Mouse (Mus musculus) lung, embryonic 16.5 days (tissue): ENCODE results near the gene Slc19a2. TPM values are rescaled to one million over a fixed set of nuclear protein-coding genes. Genes with fewer than 3 reads are reported as not detected.
A peak's percentile ranks its signal among the peaks of the same experiment; 100 is the strongest.
"Not testable (repeated sequence)": the region's sequence is repeated elsewhere in the genome, so short reads cannot be mapped to it uniquely, and the experiment has no call there.

ENCODE experiments used
- ATAC-seq: fragments of 200-750 bp; cut with Nextera tagmentation; 2 replicates; pipeline ENCODE4 v1.8.0; 2017; ENCODE audit warnings: low read depth, mild to moderate bottlenecking, moderate library complexity
- H3K27ac ChIP-seq: fragments of 300-500 bp; sonication (generic); 2 replicates; pipeline ENCODE4 v1.5.1; 2014; ENCODE audit warnings: mild to moderate bottlenecking, control low read depth, low read length
- H3K27me3 ChIP-seq: fragments of 300-500 bp; sonication (generic); 2 replicates; pipeline ENCODE4 v1.6.1; 2014; ENCODE audit warnings: low read depth, low read length, mixed read lengths; ENCODE audit not compliant: control insufficient read depth, insufficient read depth
- H3K36me3 ChIP-seq: fragments of 300-500 bp; sonication (generic); 2 replicates; pipeline ENCODE4 v1.6.1; 2014; ENCODE audit warnings: low read length; ENCODE audit not compliant: control insufficient read depth, insufficient read depth
- H3K4me1 ChIP-seq: fragments of 300-500 bp; sonication (generic); replicated peaks from 2 replicates; pipeline ENCODE4 v1.6.1; 2014; ENCODE audit warnings: low read length, mixed read lengths; ENCODE audit not compliant: control insufficient read depth, insufficient read depth
- H3K4me2 ChIP-seq: fragments of 300-500 bp; sonication (generic); 2 replicates; pipeline ENCODE4 v1.6.1; 2014; ENCODE audit warnings: low read depth, low read length, control low read depth
- H3K4me3 ChIP-seq: fragments of 300-500 bp; sonication (generic); 2 replicates; pipeline ENCODE4 v1.5.1; 2014; ENCODE audit warnings: mild to moderate bottlenecking, low read length, control low read depth
- H3K9ac ChIP-seq: fragments of 300-500 bp; sonication (generic); 2 replicates; pipeline ENCODE4 v1.6.1; 2014; ENCODE audit warnings: low read length, control low read depth
- H3K9me3 ChIP-seq: fragments of 300-500 bp; sonication (generic); 2 replicates; pipeline ENCODE4 v1.6.1; 2016; ENCODE audit warnings: low read length; ENCODE audit not compliant: control insufficient read depth
- WGBS: fragments of 180-500 bp; shearing (Covaris S2); extraction: QIAGEN DNeasy Blood & Tissue Kit; methylation state at CpG from one replicate; pipeline ENCODE4 v1.1.7; 2014; 5-methylcytosine and 5-hydroxymethylcytosine counted together
- polyA plus RNA-seq: library from polyadenylated mRNA; unstranded; fragments of >200 nt; fragmentation: Nextera tagmentation; extraction: Ambion mirVana; gene quantifications from 2 replicates; pipeline ENCODE4 v1.2.1, GENCODE M21; 2015

Slc19a2 gene
- polyA plus RNA-seq, 1 experiment from 2014 or later: 7.2 TPM

DNA sequence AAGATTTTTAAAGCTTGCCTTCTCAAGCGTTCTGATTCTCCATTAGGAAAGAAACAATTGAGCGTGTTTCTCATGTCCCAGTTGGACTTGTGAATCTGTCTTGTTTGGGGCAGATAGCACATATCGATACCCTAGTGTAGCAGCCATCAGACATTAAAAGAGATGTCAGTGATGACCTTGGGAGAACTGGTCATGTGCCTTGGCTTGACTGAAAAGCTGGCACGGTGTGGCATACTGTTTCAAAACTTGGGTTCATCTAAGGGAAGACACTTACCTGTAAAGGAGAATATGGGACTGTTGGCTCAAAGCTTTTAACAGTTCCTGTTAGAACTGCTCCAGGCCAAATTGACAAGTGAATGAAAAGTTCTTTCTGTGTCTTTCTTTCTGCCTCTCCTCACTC, 28.6 kb upstream of the Slc19a2 start:
- Histone ChIP-seq H3K4me1 (peaks cover 9% of the 10 kb centered on the region; the same call in 1 of the 2 replicates), H3K9me3 (no peaks in the 10 kb centered on the region), H3K4me2 (no peak overlapping the region), H3K36me3 (no peaks in the 10 kb centered on the region), H3K4me3 (no peak overlapping the region), H3K9ac (no peak overlapping the region), H3K27ac (no peak overlapping the region), H3K27me3 (no peaks in the 10 kb centered on the region; the same call in 1 of the 2 replicates)
- no peak for ATAC-seq
- WGBS: 80% methylated on average over 4 of the region's 4 CpGs

DNA sequence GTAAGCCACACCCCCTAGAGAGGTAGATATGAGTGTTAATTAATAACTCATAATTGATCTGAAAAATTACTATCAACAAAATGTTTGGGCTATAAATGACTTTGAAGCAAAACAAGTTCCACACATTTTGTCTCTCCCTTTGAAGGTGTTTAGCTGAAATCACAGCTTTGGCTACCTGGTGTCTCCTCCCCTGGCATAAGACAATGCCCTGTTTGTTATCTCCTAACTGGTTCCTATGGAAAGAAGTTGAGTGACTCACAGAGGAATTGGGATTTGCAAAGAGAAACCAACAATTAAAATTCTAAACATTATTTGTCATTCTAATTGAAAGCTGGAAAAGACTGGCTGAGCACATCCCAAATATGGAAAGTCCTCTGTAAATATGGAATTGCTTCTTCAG, 25.8 kb upstream of the Slc19a2 start:
- Histone ChIP-seq H3K27me3 (no peaks in the 10 kb centered on the region; the same call in 1 of the 2 replicates), H3K4me3 (no peak overlapping the region), H3K9ac (no peak overlapping the region), H3K27ac (no peak overlapping the region), H3K9me3 (no peaks in the 10 kb centered on the region), H3K36me3 (no peaks in the 10 kb centered on the region), H3K4me1 (peaks cover 3% of the 10 kb centered on the region; the same call in 1 of the 2 replicates), H3K4me2 (no peak overlapping the region)
- ATAC-seq: no peak

DNA sequence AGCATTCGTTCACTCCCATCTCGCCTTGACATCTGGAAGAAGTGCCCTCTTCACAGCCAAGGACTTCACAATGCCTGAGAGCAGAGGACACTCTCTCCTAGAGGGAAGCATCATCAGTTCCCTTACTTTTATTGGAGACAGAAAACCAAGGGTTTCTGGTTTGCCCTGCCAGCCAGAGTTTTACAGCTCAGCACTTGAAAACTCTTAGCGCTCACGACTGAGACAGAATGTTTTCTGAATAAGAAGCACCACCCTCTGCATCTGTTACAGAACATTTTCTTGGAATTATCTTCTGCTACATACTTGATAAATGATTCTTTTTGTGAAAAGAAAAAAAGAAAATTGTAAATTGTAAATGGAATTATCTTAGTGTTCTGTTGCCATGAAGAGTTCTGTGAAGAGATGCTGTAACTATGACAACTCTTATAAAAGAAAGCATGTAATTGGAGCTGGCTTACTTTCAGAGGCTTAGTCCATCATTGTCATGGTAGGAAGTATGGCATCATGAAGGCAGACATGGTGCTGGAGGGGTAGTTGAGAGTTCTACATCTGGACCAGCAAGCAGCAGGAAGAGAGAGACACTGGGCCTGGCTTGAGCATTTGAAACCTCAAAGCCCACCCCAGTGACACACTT, 16.8 kb upstream of the Slc19a2 start:
- not testable (repeated sequence) for H3K4me1 ChIP-seq, ATAC-seq, H3K27me3 ChIP-seq, H3K4me3 ChIP-seq, H3K9ac ChIP-seq, H3K36me3 ChIP-seq, H3K4me2 ChIP-seq, H3K27ac ChIP-seq, H3K9me3 ChIP-seq
- WGBS: 83% methylated on average over 2 of the region's 4 CpGs

DNA sequence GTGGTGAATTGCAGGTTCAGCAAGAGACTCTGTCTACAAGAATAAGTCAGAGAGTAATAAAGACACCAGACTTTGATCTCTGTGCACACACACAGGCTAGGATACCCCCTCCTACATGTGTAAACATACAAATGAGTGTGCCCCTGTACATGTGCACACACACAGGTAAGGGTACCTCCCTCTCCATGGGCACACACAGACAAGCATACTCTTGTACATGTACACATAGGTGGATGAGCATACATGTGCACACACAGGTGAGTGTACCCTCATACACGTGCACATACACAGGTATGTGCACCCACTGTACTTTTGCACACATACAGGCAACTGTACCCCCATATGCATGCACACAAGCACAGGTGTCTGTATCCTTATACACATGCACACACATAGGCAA, 15.4 kb upstream of the Slc19a2 start:
- H3K9me3 ChIP-seq: no peaks in the 10 kb centered on the region
- no peak overlapping the region for H3K9ac ChIP-seq
- H3K27me3 ChIP-seq: no peaks in the 10 kb centered on the region
- 73% methylated on average over 1 of the region's 1 CpGs for WGBS
- H3K36me3 ChIP-seq: no peaks in the 10 kb centered on the region
- no peak overlapping the region for H3K4me2 ChIP-seq
- no peak for ATAC-seq
- no peaks in the 10 kb centered on the region for H3K4me1 ChIP-seq
- no peak overlapping the region for H3K27ac ChIP-seq
- no peak overlapping the region for H3K4me3 ChIP-seq

DNA sequence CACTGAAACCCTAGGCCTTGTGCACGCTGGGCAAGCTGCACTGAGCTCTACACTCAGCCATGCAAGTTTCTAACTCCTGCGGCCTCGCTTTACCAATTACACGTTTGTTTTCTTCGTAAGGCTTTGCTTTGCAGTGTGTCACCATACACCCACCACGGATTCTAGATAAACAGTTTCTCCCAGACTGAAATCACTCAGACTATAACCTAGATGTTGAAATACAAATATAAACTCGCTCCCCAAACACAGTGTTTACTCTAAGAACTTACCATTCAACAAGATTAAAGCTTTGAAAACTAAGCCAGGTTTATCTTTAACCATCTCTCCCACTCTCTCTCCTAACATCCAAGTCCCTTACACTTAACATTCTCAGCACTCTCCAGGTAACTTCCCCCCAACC, 13.8 kb upstream of the Slc19a2 start:
- Histone ChIP-seq H3K9me3 (no peaks in the 10 kb centered on the region), H3K4me3 (no peak overlapping the region), H3K9ac (no peak overlapping the region), H3K4me2 (no peak overlapping the region), H3K36me3 (no peaks in the 10 kb centered on the region), H3K27me3 (no peaks in the 10 kb centered on the region), H3K4me1 (no peaks in the 10 kb centered on the region), H3K27ac (no peak overlapping the region)
- ATAC-seq: no peak
- 27% methylated on average over 7 of the region's 7 CpGs for WGBS

DNA sequence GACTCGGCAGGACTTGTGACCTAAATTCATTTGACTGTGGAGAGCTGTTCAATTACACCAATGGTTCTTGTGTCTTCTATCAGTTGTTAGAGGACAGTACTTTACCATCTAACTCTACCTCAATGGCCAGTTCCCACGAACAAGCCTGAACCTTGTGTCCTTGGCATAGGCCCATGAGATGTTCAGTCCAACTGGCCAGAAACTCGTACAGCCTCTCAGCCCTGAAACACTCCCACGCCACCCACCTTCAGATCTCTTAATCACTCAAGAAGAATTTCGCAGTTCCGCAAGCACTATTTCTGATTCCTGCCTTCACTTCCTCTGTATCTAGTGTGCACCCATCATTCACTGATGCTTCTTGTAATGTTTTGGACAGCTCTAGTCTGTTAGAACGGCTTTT, 12.8 kb upstream of the Slc19a2 start:
- Histone ChIP-seq H3K27ac (no peak overlapping the region), H3K36me3 (no peaks in the 10 kb centered on the region), H3K4me1 (no peaks in the 10 kb centered on the region), H3K4me3 (no peak overlapping the region), H3K4me2 (no peak overlapping the region), H3K9ac (no peak overlapping the region), H3K9me3 (no peaks in the 10 kb centered on the region), H3K27me3 (no peaks in the 10 kb centered on the region)
- no peak for ATAC-seq
- 56% methylated on average over 7 of the region's 7 CpGs for WGBS

DNA sequence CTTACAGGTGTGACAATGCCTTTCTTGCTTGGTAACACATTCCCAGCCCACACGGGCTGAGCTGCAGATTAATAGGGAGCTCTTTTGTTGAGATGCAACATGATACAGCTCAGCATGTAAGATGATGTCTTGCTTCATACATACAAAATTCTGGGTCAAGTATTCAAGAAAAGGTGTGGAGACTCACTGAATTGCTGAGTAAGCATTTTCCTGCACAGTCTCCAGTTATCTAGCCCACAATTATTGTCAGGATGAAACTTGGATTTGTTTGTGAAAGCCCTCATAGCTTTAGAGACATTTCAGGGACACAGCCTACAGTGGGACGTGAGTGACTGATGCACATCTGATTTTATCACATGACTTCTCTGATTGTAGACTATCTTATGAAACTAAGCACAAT, 7.4 kb upstream of the Slc19a2 start:
- Histone ChIP-seq H3K27ac (no peak overlapping the region), H3K36me3 (no peaks in the 10 kb centered on the region), H3K27me3 (no peaks in the 10 kb centered on the region), H3K9me3 (no peaks in the 10 kb centered on the region), H3K4me3 (no peak overlapping the region), H3K4me1 (no peaks in the 10 kb centered on the region), H3K9ac (no peak overlapping the region), H3K4me2 (no peak overlapping the region)
- no peak for ATAC-seq
- WGBS: 84% methylated on average over 2 of the region's 2 CpGs

DNA sequence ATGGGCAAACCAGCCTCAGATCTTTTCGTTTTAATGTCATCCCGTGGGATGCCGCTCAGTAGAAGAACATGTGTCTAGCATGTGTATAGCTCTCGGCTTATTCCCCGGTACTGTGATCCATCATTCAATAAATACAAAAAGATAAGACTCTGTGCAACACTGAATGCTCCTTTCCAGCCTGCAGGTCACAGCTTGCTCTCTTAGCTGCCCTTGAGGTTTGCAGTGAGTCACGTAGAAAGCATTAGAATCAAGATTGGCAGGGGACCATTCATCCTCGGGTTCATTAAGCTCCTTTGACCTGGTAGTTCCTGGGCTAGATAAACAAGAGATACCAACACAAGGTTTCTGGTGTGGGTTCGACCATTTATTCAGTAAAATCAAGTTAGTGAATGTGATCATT, 6.0 kb upstream of the Slc19a2 start:
- Histone ChIP-seq H3K9ac (no peak overlapping the region), H3K27ac (no peak overlapping the region), H3K36me3 (no peaks in the 10 kb centered on the region), H3K4me2 (no peak overlapping the region), H3K27me3 (no peaks in the 10 kb centered on the region), H3K9me3 (no peaks in the 10 kb centered on the region), H3K4me3 (no peak overlapping the region), H3K4me1 (peaks cover 3% of the 10 kb centered on the region)
- no peak for ATAC-seq
- 49% methylated on average over 8 of the region's 8 CpGs for WGBS

DNA sequence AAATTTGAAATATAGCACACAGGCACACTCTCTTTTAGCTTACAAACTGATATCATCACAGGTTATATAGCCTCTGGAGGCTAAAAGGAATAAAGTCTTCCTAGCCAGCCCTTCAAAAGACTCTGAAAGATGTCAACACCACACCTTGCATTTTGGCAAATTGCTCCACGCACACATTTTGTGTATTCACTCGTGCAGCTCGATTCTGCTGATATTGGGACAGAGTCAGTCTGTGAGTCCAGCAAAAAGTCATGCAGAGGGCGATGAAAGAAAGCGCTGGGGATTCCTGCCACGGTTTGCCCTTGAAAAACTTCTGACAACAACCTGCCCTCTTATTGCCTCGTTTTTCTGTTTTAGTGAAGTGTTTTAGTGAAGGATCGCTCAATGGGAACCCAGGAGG, 1.4 kb upstream of the Slc19a2 start:
- Histone ChIP-seq H3K4me3 (peak overlapping the region; percentile 83; the same call in 1 of the 2 replicates), H3K4me1 (peaks cover 19% of the 10 kb centered on the region), H3K9me3 (no peaks in the 10 kb centered on the region), H3K4me2 (peak overlapping the region; percentile 80), H3K27ac (peak overlapping the region; percentile 93), H3K9ac (peak overlapping the region; percentile 86), H3K36me3 (no peaks in the 10 kb centered on the region), H3K27me3 (no peaks in the 10 kb centered on the region)
- no peak for ATAC-seq
- 41% methylated on average over 8 of the region's 8 CpGs for WGBS

DNA sequence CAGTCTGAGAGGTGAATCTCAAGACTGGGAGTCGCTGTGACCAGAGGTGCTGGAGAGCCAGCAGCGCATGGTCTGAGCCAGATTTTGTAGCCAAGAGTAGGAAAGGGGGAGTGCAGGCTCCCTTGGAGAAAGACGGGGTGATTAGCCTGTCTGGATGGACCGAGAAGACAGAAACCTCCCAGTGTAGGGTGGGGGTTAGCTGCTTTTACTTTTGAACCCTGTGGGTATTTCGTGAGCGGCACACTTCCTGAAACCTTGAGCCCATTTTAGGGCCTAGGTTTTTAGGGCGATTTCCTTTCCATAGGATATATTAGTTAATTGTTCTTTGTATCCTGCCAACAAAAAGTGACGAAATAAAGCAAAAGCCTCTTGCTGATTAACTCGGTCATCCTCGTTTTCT, 875 bp upstream of the Slc19a2 start:
- WGBS: 12% methylated on average over 10 of the region's 10 CpGs
- Histone ChIP-seq H3K4me3 (peak overlapping the region; percentile 83), H3K27me3 (no peaks in the 10 kb centered on the region), H3K4me2 (peak overlapping the region; percentile 80), H3K27ac (peak overlapping the region; percentile 93), H3K36me3 (no peaks in the 10 kb centered on the region), H3K9me3 (no peaks in the 10 kb centered on the region), H3K9ac (peak overlapping the region; percentile 86), H3K4me1 (peaks cover 19% of the 10 kb centered on the region)
- ATAC-seq: no peak
